10 mouse cellular contexts compared by ENCODE assay signal in genomic region chr10:25433524-25433923, GRCm38 (mm10).
DNase-seq lines count a peak whose midpoint lies in the region; ATAC-seq and TF ChIP-seq lines count a peak whose summit lies in the region.
"Had no signal": no experiment of that assay in that cellular context is flagged by ENCODE, and none has a peak within 500 bp of the region (broad histone marks: within the 10 kb centered on the region; RNA-seq: fewer than 3 reads in every experiment).

No protein-coding gene starts in this region.

- no peak overlapping the region; the same call in 1 of the 2 replicates for H3K27ac ChIP-seq in hindbrain, embryonic 10.5 days
- no peak overlapping the region for H3K27ac ChIP-seq in hindbrain, embryonic 16.5 days (ENCODE audit: low read depth, low read length)
- 0 out of 2 replicates have a peak overlapping the region, but pooled peaks have one; percentile 18 for H3K27ac ChIP-seq in stomach, embryonic 14.5 days (ENCODE audit: low read length)
- H3K27ac ChIP-seq in stomach, postnatal 0 days (replicated peaks), result no peak overlapping the region
- no peak overlapping the region for H3K27ac ChIP-seq in hindbrain, embryonic 12.5 days

- no peak for TF ChIP-seq CTCF in stomach, postnatal 0 days (IDR thresholded peaks at IDR 0.05; ENCODE audit: low read depth)

- H3K27me3 ChIP-seq in hindbrain, embryonic 10.5 days (ENCODE audit: insufficient read depth, poor library complexity, severe bottlenecking), result no peaks in the 10 kb centered on the region
- H3K27me3 ChIP-seq in hindbrain, embryonic 16.5 days (replicated peaks; ENCODE audit: control insufficient read depth, insufficient read depth, low read length), result no peaks in the 10 kb centered on the region
- no peaks in the 10 kb centered on the region for H3K27me3 ChIP-seq in stomach, embryonic 14.5 days (ENCODE audit: control insufficient read depth, insufficient read depth, low read length)
- no peaks in the 10 kb centered on the region for H3K27me3 ChIP-seq in stomach, postnatal 0 days (ENCODE audit: control insufficient read depth, insufficient read depth, low read length)
- H3K27me3 ChIP-seq in hindbrain, embryonic 12.5 days, result no peaks in the 10 kb centered on the region

- TF ChIP-seq EP300 in stomach, postnatal 0 days (optimal IDR thresholded peaks at IDR 0.05), result no peak

- H3K4me1 ChIP-seq in hindbrain, embryonic 10.5 days (replicated peaks), result peaks cover 34% of the 10 kb centered on the region
- H3K4me1 ChIP-seq in hindbrain, embryonic 16.5 days (ENCODE audit: control insufficient read depth, insufficient read depth, low read depth, low read length), result no peaks in the 10 kb centered on the region
- peaks cover 38% of the 10 kb centered on the region for H3K4me1 ChIP-seq in stomach, embryonic 14.5 days (ENCODE audit: control insufficient read depth, insufficient read depth, low read length)
- no peaks in the 10 kb centered on the region; the same call in 1 of the 2 replicates for H3K4me1 ChIP-seq in stomach, postnatal 0 days (replicated peaks; ENCODE audit: control insufficient read depth, insufficient read depth)
- H3K4me1 ChIP-seq in hindbrain, embryonic 12.5 days, result peaks cover 12% of the 10 kb centered on the region; the same call in 1 of the 2 replicates

- WGBS in hindbrain, embryonic 10.5 days, result 10% methylated on average over 3 of the region's 3 CpGs
- WGBS in hindbrain, embryonic 16.5 days, result 11% methylated on average over 3 of the region's 3 CpGs
- 13% methylated on average over 3 of the region's 3 CpGs for WGBS in stomach, embryonic 14.5 days
- 30% methylated on average over 3 of the region's 3 CpGs for WGBS in stomach, postnatal 0 days
- WGBS in hindbrain, embryonic 12.5 days, result 13% methylated on average over 3 of the region's 3 CpGs

- ATAC-seq in hindbrain, embryonic 16.5 days, result no peak
- no peak for ATAC-seq in stomach, embryonic 14.5 days (ENCODE audit: insufficient number of reproducible peaks, insufficient read depth, low FRiP score, low read depth)
- ATAC-seq in stomach, postnatal 0 days (ENCODE audit: low FRiP score, low TSS enrichment), result no peak
- peak; percentile 68 for ATAC-seq in hindbrain, embryonic 12.5 days (ENCODE audit: low FRiP score)
- ATAC-seq: forebrain, embryonic 16.5 days had no signal

- no peak overlapping the region for H3K9ac ChIP-seq in hindbrain, embryonic 16.5 days (ENCODE audit: low read depth, low read length)
- H3K9ac ChIP-seq in stomach, embryonic 14.5 days (replicated peaks; ENCODE audit: low read depth, low read length), result no peak overlapping the region
- no peak overlapping the region for H3K9ac ChIP-seq in stomach, postnatal 0 days (ENCODE audit: low read length)
- no peak overlapping the region for H3K9ac ChIP-seq in hindbrain, embryonic 12.5 days

- no peak overlapping the region for H3K4me3 ChIP-seq in hindbrain, embryonic 10.5 days
- no peak overlapping the region for H3K4me3 ChIP-seq in hindbrain, embryonic 16.5 days (ENCODE audit: low read length)
- H3K4me3 ChIP-seq in stomach, embryonic 14.5 days (ENCODE audit: low read depth, low read length), result no peak overlapping the region
- H3K4me3 ChIP-seq in stomach, postnatal 0 days (ENCODE audit: low read depth, low read length), result no peak overlapping the region
- H3K4me3 ChIP-seq in hindbrain, embryonic 12.5 days, result no peak overlapping the region

- H3K36me3 ChIP-seq in hindbrain, embryonic 10.5 days, result no peaks in the 10 kb centered on the region
- no peaks in the 10 kb centered on the region for H3K36me3 ChIP-seq in hindbrain, embryonic 16.5 days (ENCODE audit: control insufficient read depth, insufficient read depth, low read length)
- H3K36me3 ChIP-seq in stomach, embryonic 14.5 days (ENCODE audit: control insufficient read depth, insufficient read depth, low read length), result no peaks in the 10 kb centered on the region
- H3K36me3 ChIP-seq in stomach, postnatal 0 days (ENCODE audit: control insufficient read depth, insufficient read depth, low read length), result no peaks in the 10 kb centered on the region
- no peaks in the 10 kb centered on the region for H3K36me3 ChIP-seq in hindbrain, embryonic 12.5 days

- DNase-seq in hindbrain, embryonic 10.5 days (ENCODE audit: low spot score), result peak; percentile 49
- no peak for DNase-seq in stomach, postnatal 0 days (ENCODE audit: low spot score)
- peak; percentile 84 for DNase-seq in yolk sac, embryonic 10.5 days (ENCODE audit: low spot score)
- DNase-seq in spleen, postnatal 14 days (ENCODE audit: low spot score in 2 of 2), result no peak
- DNase-seq in left cerebral cortex, adult 8-10 months (ENCODE audit: low spot score in 2 of 2), result no peak
- DNase-seq: cerebellum, adult 11 months had no signal

- H3K4me2 ChIP-seq in hindbrain, embryonic 16.5 days (ENCODE audit: low read length), result no peak overlapping the region
- H3K4me2 ChIP-seq in stomach, embryonic 14.5 days (replicated peaks; ENCODE audit: low read depth, low read length), result no peak overlapping the region
- no peak overlapping the region for H3K4me2 ChIP-seq in stomach, postnatal 0 days (replicated peaks; ENCODE audit: low read depth)
- H3K4me2 ChIP-seq in hindbrain, embryonic 12.5 days (replicated peaks), result no peak overlapping the region

- no peaks in the 10 kb centered on the region for H3K9me3 ChIP-seq in hindbrain, embryonic 10.5 days
- H3K9me3 ChIP-seq in hindbrain, embryonic 16.5 days (ENCODE audit: control insufficient read depth, low read length), result no peaks in the 10 kb centered on the region
- H3K9me3 ChIP-seq in stomach, embryonic 14.5 days (ENCODE audit: control insufficient read depth, low read depth, low read length), result no peaks in the 10 kb centered on the region
- no peaks in the 10 kb centered on the region for H3K9me3 ChIP-seq in stomach, postnatal 0 days (ENCODE audit: control insufficient read depth, low read length)
- H3K9me3 ChIP-seq in hindbrain, embryonic 12.5 days (replicated peaks), result no peaks in the 10 kb centered on the region

Comparison
In these comparisons a context has a peak if more than half of its experiments do, and no peak if none do; other contexts are left out.
1. DNase-seq: peak in hindbrain, embryonic 10.5 days (single experiment) and yolk sac, embryonic 10.5 days (single experiment); none in stomach, postnatal 0 days (single experiment), spleen, postnatal 14 days (0 of 2) and left cerebral cortex, adult 8-10 months (0 of 2).